Mouse (Mus musculus) heart, adult 2 months (tissue): Measurements from ENCODE around the gene Mras. TPM values are rescaled to one million over a fixed set of nuclear protein-coding genes. Genes with fewer than 3 reads are reported as not detected.

ENCODE experiments used
- DNase-seq, 2 experiments: peaks; one replicate each; pipeline ENCODE4 v3.0.0; 2021
- H3K27ac ChIP-seq: fragments of 200-600 bp; 2 replicates; pipeline ENCODE4 v1.8.1; 2022
- H3K27me3 ChIP-seq: fragments of 200-500 bp; 2 replicates; pipeline ENCODE4 v1.6.1; 2012; ENCODE audit warnings: mild to moderate bottlenecking, low read length, inconsistent platforms, mixed read lengths; ENCODE audit not compliant: control insufficient read depth, insufficient read depth
- H3K36me3 ChIP-seq: fragments of 200-500 bp; 2 replicates; pipeline ENCODE4 v1.6.1; 2012; ENCODE audit warnings: low read length, inconsistent platforms; ENCODE audit not compliant: control insufficient read depth, insufficient read depth
- H3K4me1 ChIP-seq: fragments of 200-500 bp; 2 replicates; pipeline ENCODE4 v1.6.1; 2011; ENCODE audit warnings: low read length; ENCODE audit not compliant: control insufficient read depth, insufficient read depth
- H3K4me3 ChIP-seq: fragments of 200-600 bp; 2 replicates; pipeline ENCODE4 v1.8.1; 2022
- H3K79me2 ChIP-seq: fragments of 200-500 bp; replicated peaks from 2 replicates; pipeline ENCODE4 v1.6.1; 2012; ENCODE audit warnings: mild to moderate bottlenecking, inconsistent platforms, low read length, moderate library complexity, mixed read lengths; ENCODE audit not compliant: control insufficient read depth, insufficient read depth
- H3K9ac ChIP-seq: fragments of 200-500 bp; 2 replicates; pipeline ENCODE4 v1.6.1; 2012; ENCODE audit warnings: low read depth, mild to moderate bottlenecking, control low read depth, inconsistent platforms, low read length, mixed read lengths
- CTCF ChIP-seq: fragments of 200-600 bp; IDR thresholded peaks from 2 replicates; pipeline ENCODE4 v1.8.1; 2022; ENCODE audit warnings: antibody characterized with exemption, mild to moderate bottlenecking, moderate library complexity
- EP300 ChIP-seq: fragments of 200-500 bp; IDR thresholded peaks from 2 replicates; pipeline ENCODE4 v1.6.1; 2011; ENCODE audit warnings: low read depth, low read length, control low read depth; ENCODE audit not compliant: insufficient read depth
- POLR2A ChIP-seq: fragments of 200-500 bp; IDR thresholded peaks from 2 replicates; pipeline ENCODE4 v1.6.1; 2011; ENCODE audit warnings: mild to moderate bottlenecking, low read depth, low read length, control low read depth; ENCODE audit not compliant: insufficient read depth
- WGBS: fragments of 180-500 bp; shearing (Covaris S2); methylation state at CpG from one replicate; pipeline ENCODE4 v1.1.7; 2018; 5-methylcytosine and 5-hydroxymethylcytosine counted together
- intact Hi-C: fragments of 180-260 bp; cut with DNase I; formaldehyde crosslinking; loops from one replicate; pipeline ENCODE4 v1.15.1; 2025
- polyA plus RNA-seq: library from polyadenylated mRNA; depleted of rRNA; stranded (reverse); fragments of >200 nt; gene quantifications from 2 replicates; pipeline ENCODE4 v1.2.3, GENCODE M21; 2012
- total RNA-seq, 2 experiments: library from RNA; stranded (reverse); gene quantifications; 2 replicates each; pipeline ENCODE4 v1.2.3; 2021

Gene Mras
- total and polyA plus RNA-seq, 3 experiments: 4.7 to 6.6 (median 5.1) TPM

GRCm38 (mm10) chr9:99354796-99355195 lies 82.4 kb downstream of the Mras start:
- H3K4me1 ChIP-seq: peaks cover 2% of the 10 kb centered on the region; the same call in 1 of the 2 replicates
- peaks cover 15% of the 10 kb centered on the region for H3K27me3 ChIP-seq
- no peak for DNase-seq
- intact Hi-C loops: no loop called here
- H3K27ac ChIP-seq: no peak overlapping the region
- H3K79me2 ChIP-seq: no peaks in the 10 kb centered on the region
- H3K36me3 ChIP-seq: no peaks in the 10 kb centered on the region
- TF ChIP-seq POLR2A (no peak), CTCF (no peak), EP300 (no peak)
- H3K9ac ChIP-seq: no peak overlapping the region
- H3K4me3 ChIP-seq: no peak overlapping the region
- 46% methylated on average over 5 of the region's 5 CpGs for WGBS

- TF ChIP-seq EP300: no peak
- TF ChIP-seq POLR2A: no peak
- Histone ChIP-seq H3K36me3 (no peaks in the 10 kb centered on the region), H3K79me2 (no peaks in the 10 kb centered on the region), H3K27me3 (peaks cover 12% of the 10 kb centered on the region), H3K4me1 (peaks cover 2% of the 10 kb centered on the region; the same call in 1 of the 2 replicates), H3K9ac (no peak overlapping the region), H3K27ac (no peak overlapping the region), H3K4me3 (no peak overlapping the region)
- intact Hi-C loops: no loop called here
- DNase-seq: no peak
- WGBS: 60% methylated on average over 6 of the region's 6 CpGs
Measured at GRCm38 (mm10) chr9:99353390-99353789, 83.8 kb downstream of the Mras start.

- Histone ChIP-seq H3K36me3 (no peaks in the 10 kb centered on the region), H3K27ac (no peak overlapping the region), H3K79me2 (no peaks in the 10 kb centered on the region), H3K27me3 (peaks cover 9% of the 10 kb centered on the region), H3K4me1 (peaks cover 2% of the 10 kb centered on the region; the same call in 1 of the 2 replicates), H3K9ac (no peak overlapping the region), H3K4me3 (no peak overlapping the region)
- DNase-seq: no peak
- intact Hi-C loops: no loop called here
- WGBS: 36% methylated on average over 4 of the region's 4 CpGs
- no peak for TF ChIP-seq POLR2A
- TF ChIP-seq EP300: no peak
Measured at GRCm38 (mm10) chr9:99352964-99353363, 84.2 kb downstream of the Mras start.

- H3K4me3 ChIP-seq: no peak overlapping the region
- no peaks in the 10 kb centered on the region for H3K27me3 ChIP-seq
- intact Hi-C loops: no loop called here
- no peaks in the 10 kb centered on the region for H3K36me3 ChIP-seq
- no peak for DNase-seq
- H3K4me1 ChIP-seq: no peaks in the 10 kb centered on the region
- no peaks in the 10 kb centered on the region for H3K79me2 ChIP-seq
- no peak overlapping the region for H3K9ac ChIP-seq
- TF ChIP-seq POLR2A: no peak
- no peak overlapping the region for H3K27ac ChIP-seq
- WGBS: 29% methylated on average over 4 of the region's 4 CpGs
Measured at GRCm38 (mm10) chr9:99345351-99345792, 91.8 kb downstream of the Mras start.

- intact Hi-C loops: no loop called here
- Histone ChIP-seq H3K27me3 (no peaks in the 10 kb centered on the region), H3K9ac (no peak overlapping the region), H3K4me1 (no peaks in the 10 kb centered on the region), H3K79me2 (no peaks in the 10 kb centered on the region), H3K4me3 (no peak overlapping the region), H3K27ac (no peak overlapping the region), H3K36me3 (no peaks in the 10 kb centered on the region)
- DNase-seq: no peak
- TF ChIP-seq CTCF: no peak
- TF ChIP-seq POLR2A: no peak
- TF ChIP-seq EP300: no peak
- WGBS: 43% methylated on average over 3 of the region's 3 CpGs
Measured at GRCm38 (mm10) chr9:99341600-99341999, 95.6 kb downstream of the Mras start.

GRCm38 (mm10) chr9:99340126-99340525 lies 97.1 kb downstream of the Mras start:
- no peak for TF ChIP-seq EP300
- no peak for TF ChIP-seq CTCF
- no peak for TF ChIP-seq POLR2A
- 42% methylated on average over 12 of the region's 12 CpGs for WGBS
- peak in 1 of 2 experiments; percentile 18 for DNase-seq
- no peaks in the 10 kb centered on the region for H3K36me3 ChIP-seq
- H3K79me2 ChIP-seq: no peaks in the 10 kb centered on the region
- H3K27me3 ChIP-seq: no peaks in the 10 kb centered on the region
- no peak overlapping the region for H3K9ac ChIP-seq
- no peak overlapping the region for H3K4me3 ChIP-seq
- H3K27ac ChIP-seq: no peak overlapping the region
- H3K4me1 ChIP-seq: no peaks in the 10 kb centered on the region
- intact Hi-C loops: no loop called here

- Histone ChIP-seq H3K4me1 (no peaks in the 10 kb centered on the region), H3K79me2 (no peaks in the 10 kb centered on the region), H3K36me3 (no peaks in the 10 kb centered on the region), H3K9ac (no peak overlapping the region), H3K4me3 (no peak overlapping the region), H3K27ac (no peak overlapping the region), H3K27me3 (no peaks in the 10 kb centered on the region)
- intact Hi-C loops: no loop called here
- DNase-seq: no peak
- 94% methylated on average over 1 of the region's 1 CpGs for WGBS
- TF ChIP-seq POLR2A (no peak), CTCF (0 out of 2 replicates have a peak, but pooled peaks have one; percentile 31)
Measured at GRCm38 (mm10) chr9:99339182-99339581, 98.0 kb downstream of the Mras start.
